ENCODE assay signal across 13 mouse cellular contexts in genomic region chr8:126570521-126571040, GRCm38 (mm10).
"Had no signal": no experiment of that assay in that cellular context is flagged by ENCODE, and none has a peak within 500 bp of the region (broad histone marks: within the 10 kb centered on the region; RNA-seq: fewer than 3 reads in every experiment).

No protein-coding gene starts in this region.

- H3K27ac ChIP-seq: layer of hippocampus, adult 2 months; limb, embryonic 12.5 days; macrophage; midbrain, embryonic 13.5 days; neural tube, embryonic 12.5 days had no signal

- H3K4me2 ChIP-seq: limb, embryonic 12.5 days; midbrain, embryonic 13.5 days; neural tube, embryonic 12.5 days had no signal

- H3K9ac ChIP-seq: limb, embryonic 12.5 days; midbrain, embryonic 13.5 days; neural tube, embryonic 12.5 days had no signal

- H3K9me3 ChIP-seq: midbrain, embryonic 13.5 days; neural tube, embryonic 12.5 days had no signal

- H3K27me3 ChIP-seq: limb, embryonic 12.5 days; midbrain, embryonic 13.5 days; neural tube, embryonic 12.5 days had no signal

- DNase-seq: kidney, adult 18-20 months; kidney, postnatal 10 days; liver; right cerebral cortex, postnatal 4 days; spleen, adult 18-20 months; thymus, adult 18-20 months; thymus, postnatal 14 days had no signal

- H3K4me3 ChIP-seq: layer of hippocampus, adult 2 months; limb, embryonic 12.5 days; midbrain, embryonic 13.5 days; myocyte; neural tube, embryonic 12.5 days had no signal

- H3K36me3 ChIP-seq: limb, embryonic 12.5 days; midbrain, embryonic 13.5 days; neural tube, embryonic 12.5 days had no signal
